Mouse (Mus musculus): Measurements from ENCODE around the gene Akap13. TPM values are rescaled to one million over a fixed set of nuclear protein-coding genes. Genes with fewer than 3 reads are reported as not detected.
A peak's percentile ranks its signal among the peaks of the same experiment; 100 is the strongest.

Akap13 gene
- polyA plus RNA-seq, 1 experiment from 2014 or later = 31.0 TPM

GRCm38 (mm10) chr7:75627831-75628230, 172.5 kb downstream of the Akap13 start:
- Histone ChIP-seq H3K36me3 (ENCODE audit: control insufficient read depth, insufficient read depth, low read length) (no peaks in the 10 kb centered on the region), H3K4me1 (replicated peaks; ENCODE audit: control insufficient read depth, insufficient read depth, low read length) (no peaks in the 10 kb centered on the region), H3K9me3 (ENCODE audit: control insufficient read depth, low read length) (no peaks in the 10 kb centered on the region), H3K27ac (ENCODE audit: low read depth, low read length) (no peak overlapping the region), H3K9ac (ENCODE audit: low read length) (no peak overlapping the region), H3K4me3 (ENCODE audit: low read depth, low read length) (no peak overlapping the region), H3K27me3 (ENCODE audit: control insufficient read depth, insufficient read depth, low read length) (no peaks in the 10 kb centered on the region), H3K4me2 (ENCODE audit: low read depth, low read length, severe bottlenecking) (no peak overlapping the region)
- ATAC-seq (replicated peaks; ENCODE audit: low FRiP score) (no peak), DNase-seq (ENCODE audit: low spot score) (no peak)
- 73% methylated on average over 2 of the region's 2 CpGs for WGBS

- no peak for DNase-seq (ENCODE audit: low spot score)
- H3K4me2 ChIP-seq (ENCODE audit: low read depth, low read length, severe bottlenecking) = no peak overlapping the region
- no peak for ATAC-seq (replicated peaks; ENCODE audit: low FRiP score)
- no peaks in the 10 kb centered on the region for H3K27me3 ChIP-seq (ENCODE audit: control insufficient read depth, insufficient read depth, low read length)
- H3K4me1 ChIP-seq (replicated peaks; ENCODE audit: control insufficient read depth, insufficient read depth, low read length) = no peaks in the 10 kb centered on the region
- no peak overlapping the region for H3K27ac ChIP-seq (ENCODE audit: low read depth, low read length)
- H3K9me3 ChIP-seq (ENCODE audit: control insufficient read depth, low read length) = no peaks in the 10 kb centered on the region
- H3K36me3 ChIP-seq (ENCODE audit: control insufficient read depth, insufficient read depth, low read length) = no peaks in the 10 kb centered on the region
- no peak overlapping the region for H3K9ac ChIP-seq (ENCODE audit: low read length)
- H3K4me3 ChIP-seq (ENCODE audit: low read depth, low read length) = no peak overlapping the region
- WGBS = 89% methylated on average over 4 of the region's 4 CpGs
Measured at GRCm38 (mm10) chr7:75629669-75630068, 174.3 kb downstream of the Akap13 start.

GRCm38 (mm10) chr7:75632941-75633340, 177.6 kb downstream of the Akap13 start:
- no peaks in the 10 kb centered on the region for H3K27me3 ChIP-seq (ENCODE audit: control insufficient read depth, insufficient read depth, low read length)
- no peak for DNase-seq (ENCODE audit: low spot score)
- H3K9ac ChIP-seq (ENCODE audit: low read length) = no peak overlapping the region
- no peak overlapping the region for H3K27ac ChIP-seq (ENCODE audit: low read depth, low read length)
- no peaks in the 10 kb centered on the region for H3K4me1 ChIP-seq (replicated peaks; ENCODE audit: control insufficient read depth, insufficient read depth, low read length)
- no peaks in the 10 kb centered on the region for H3K36me3 ChIP-seq (ENCODE audit: control insufficient read depth, insufficient read depth, low read length)
- no peak for ATAC-seq (replicated peaks; ENCODE audit: low FRiP score)
- H3K4me3 ChIP-seq (ENCODE audit: low read depth, low read length) = no peak overlapping the region
- H3K9me3 ChIP-seq (ENCODE audit: control insufficient read depth, low read length) = no peaks in the 10 kb centered on the region
- no peak overlapping the region for H3K4me2 ChIP-seq (ENCODE audit: low read depth, low read length, severe bottlenecking)
- 76% methylated on average over 3 of the region's 3 CpGs for WGBS

GRCm38 (mm10) chr7:75633393-75633792, 178.1 kb downstream of the Akap13 start:
- H3K27ac ChIP-seq (ENCODE audit: low read depth, low read length) = no peak overlapping the region
- no peak overlapping the region for H3K9ac ChIP-seq (ENCODE audit: low read length)
- no peaks in the 10 kb centered on the region for H3K36me3 ChIP-seq (ENCODE audit: control insufficient read depth, insufficient read depth, low read length)
- no peaks in the 10 kb centered on the region for H3K9me3 ChIP-seq (ENCODE audit: control insufficient read depth, low read length)
- no peak for DNase-seq (ENCODE audit: low spot score)
- no peak overlapping the region for H3K4me2 ChIP-seq (ENCODE audit: low read depth, low read length, severe bottlenecking)
- H3K4me1 ChIP-seq (replicated peaks; ENCODE audit: control insufficient read depth, insufficient read depth, low read length) = no peaks in the 10 kb centered on the region
- H3K27me3 ChIP-seq (ENCODE audit: control insufficient read depth, insufficient read depth, low read length) = no peaks in the 10 kb centered on the region
- no peak for ATAC-seq (replicated peaks; ENCODE audit: low FRiP score)
- H3K4me3 ChIP-seq (ENCODE audit: low read depth, low read length) = no peak overlapping the region

- no peaks in the 10 kb centered on the region for H3K36me3 ChIP-seq (ENCODE audit: control insufficient read depth, insufficient read depth, low read length)
- WGBS = 86% methylated on average over 7 of the region's 7 CpGs
- no peaks in the 10 kb centered on the region for H3K9me3 ChIP-seq (ENCODE audit: control insufficient read depth, low read length)
- no peak overlapping the region for H3K4me3 ChIP-seq (ENCODE audit: low read depth, low read length)
- DNase-seq (ENCODE audit: low spot score) (no peak), ATAC-seq (replicated peaks; ENCODE audit: low FRiP score) (no peak)
- no peak overlapping the region for H3K27ac ChIP-seq (ENCODE audit: low read depth, low read length)
- no peaks in the 10 kb centered on the region for H3K27me3 ChIP-seq (ENCODE audit: control insufficient read depth, insufficient read depth, low read length)
- no peaks in the 10 kb centered on the region for H3K4me1 ChIP-seq (replicated peaks; ENCODE audit: control insufficient read depth, insufficient read depth, low read length)
- H3K4me2 ChIP-seq (ENCODE audit: low read depth, low read length, severe bottlenecking) = no peak overlapping the region
- no peak overlapping the region for H3K9ac ChIP-seq (ENCODE audit: low read length)
Measured at GRCm38 (mm10) chr7:75633807-75634526, 178.6 kb downstream of the Akap13 start.

GRCm38 (mm10) chr7:75638769-75639168, 183.4 kb downstream of the Akap13 start:
- H3K4me2 ChIP-seq (ENCODE audit: low read depth, low read length, severe bottlenecking) = no peak overlapping the region
- H3K4me1 ChIP-seq (replicated peaks; ENCODE audit: control insufficient read depth, insufficient read depth, low read length) = peaks cover 3% of the 10 kb centered on the region; the same call in 1 of the 2 replicates
- no peaks in the 10 kb centered on the region for H3K9me3 ChIP-seq (ENCODE audit: control insufficient read depth, low read length)
- no peak overlapping the region for H3K9ac ChIP-seq (ENCODE audit: low read length)
- no peaks in the 10 kb centered on the region for H3K27me3 ChIP-seq (ENCODE audit: control insufficient read depth, insufficient read depth, low read length)
- no peak overlapping the region for H3K27ac ChIP-seq (ENCODE audit: low read depth, low read length)
- no peaks in the 10 kb centered on the region for H3K36me3 ChIP-seq (ENCODE audit: control insufficient read depth, insufficient read depth, low read length)
- ATAC-seq (replicated peaks; ENCODE audit: low FRiP score) = no peak
- WGBS = 67% methylated on average over 3 of the region's 3 CpGs
- no peak overlapping the region for H3K4me3 ChIP-seq (ENCODE audit: low read depth, low read length)
- DNase-seq (ENCODE audit: low spot score) = no peak

- Histone ChIP-seq H3K27me3 (ENCODE audit: control insufficient read depth, insufficient read depth, low read length) (no peaks in the 10 kb centered on the region), H3K27ac (ENCODE audit: low read depth, low read length) (no peak overlapping the region), H3K4me3 (ENCODE audit: low read depth, low read length) (no peak overlapping the region), H3K9me3 (ENCODE audit: control insufficient read depth, low read length) (no peaks in the 10 kb centered on the region), H3K4me2 (ENCODE audit: low read depth, low read length, severe bottlenecking) (no peak overlapping the region), H3K36me3 (ENCODE audit: control insufficient read depth, insufficient read depth, low read length) (no peaks in the 10 kb centered on the region), H3K9ac (ENCODE audit: low read length) (no peak overlapping the region), H3K4me1 (replicated peaks; ENCODE audit: control insufficient read depth, insufficient read depth, low read length) (peaks cover 3% of the 10 kb centered on the region; the same call in 1 of the 2 replicates)
- DNase-seq (ENCODE audit: low spot score) (peak; percentile 69), ATAC-seq (replicated peaks; ENCODE audit: low FRiP score) (peak; percentile 28; the same call in 1 of the 2 replicates)
- 26% methylated on average over 3 of the region's 3 CpGs for WGBS
Measured at GRCm38 (mm10) chr7:75639541-75639940, 184.2 kb downstream of the Akap13 start.

GRCm38 (mm10) chr7:75640074-75640473, 184.7 kb downstream of the Akap13 start:
- ATAC-seq (replicated peaks; ENCODE audit: low FRiP score) (no peak), DNase-seq (ENCODE audit: low spot score) (no peak)
- Histone ChIP-seq H3K9ac (ENCODE audit: low read length) (no peak overlapping the region), H3K27me3 (ENCODE audit: control insufficient read depth, insufficient read depth, low read length) (no peaks in the 10 kb centered on the region), H3K4me1 (replicated peaks; ENCODE audit: control insufficient read depth, insufficient read depth, low read length) (peaks cover 3% of the 10 kb centered on the region; the same call in 1 of the 2 replicates), H3K27ac (ENCODE audit: low read depth, low read length) (no peak overlapping the region), H3K4me2 (ENCODE audit: low read depth, low read length, severe bottlenecking) (no peak overlapping the region), H3K4me3 (ENCODE audit: low read depth, low read length) (no peak overlapping the region), H3K9me3 (ENCODE audit: control insufficient read depth, low read length) (no peaks in the 10 kb centered on the region), H3K36me3 (ENCODE audit: control insufficient read depth, insufficient read depth, low read length) (no peaks in the 10 kb centered on the region)

- H3K36me3 ChIP-seq (ENCODE audit: control insufficient read depth, insufficient read depth, low read length) = no peaks in the 10 kb centered on the region
Measured at GRCm38 (mm10) chr7:75640671-75641070, 185.3 kb downstream of the Akap13 start.

More at GRCm38 (mm10) chr7:75640671-75641070, 185.3 kb downstream of the Akap13 start:
- Histone ChIP-seq H3K27ac (ENCODE audit: low read depth, low read length) (no peak overlapping the region), H3K9me3 (ENCODE audit: control insufficient read depth, low read length) (no peaks in the 10 kb centered on the region), H3K4me1 (replicated peaks; ENCODE audit: control insufficient read depth, insufficient read depth, low read length) (peaks cover 3% of the 10 kb centered on the region; the same call in 1 of the 2 replicates), H3K9ac (ENCODE audit: low read length) (no peak overlapping the region), H3K4me3 (ENCODE audit: low read depth, low read length) (no peak overlapping the region), H3K4me2 (ENCODE audit: low read depth, low read length, severe bottlenecking) (no peak overlapping the region), H3K27me3 (ENCODE audit: control insufficient read depth, insufficient read depth, low read length) (no peaks in the 10 kb centered on the region)
- 75% methylated on average over 2 of the region's 2 CpGs for WGBS
- no peak for DNase-seq (ENCODE audit: low spot score)
- ATAC-seq (replicated peaks; ENCODE audit: low FRiP score) = no peak

Data from forebrain, embryonic 11.5 days (tissue).